Mouse (Mus musculus) forebrain, postnatal 0 days (tissue): ENCODE data around the gene Dennd4b. TPM values are rescaled to one million over a fixed set of nuclear protein-coding genes. Genes with fewer than 3 reads are reported as not detected.
"Not testable (repeated sequence)": the region's sequence is repeated elsewhere in the genome, so short reads cannot be mapped to it uniquely, and the experiment has no call there.

Experiments
- ATAC-seq: fragments of 200-750 bp; cut with Nextera tagmentation; 2 replicates; pipeline ENCODE4 v1.8.0; 2017; ENCODE audit warnings: mild to moderate bottlenecking, moderate library complexity
- DNase-seq: peaks from one replicate; pipeline ENCODE4 v3.0.0-alpha.2; 2015
- H3K27ac ChIP-seq: fragments of 300-500 bp; sonication (generic); 2 replicates; pipeline ENCODE4 v1.5.1; 2014; ENCODE audit warnings: low read depth, mild to moderate bottlenecking, antibody characterized with exemption, low read length, moderate library complexity, mixed read lengths
- H3K27me3 ChIP-seq: fragments of 300-500 bp; sonication (generic); 2 replicates; pipeline ENCODE4 v1.6.1; 2014; ENCODE audit warnings: mild to moderate bottlenecking, low read length, mixed read lengths; ENCODE audit not compliant: insufficient read depth
- H3K36me3 ChIP-seq: fragments of 300-500 bp; sonication (generic); 2 replicates; pipeline ENCODE4 v1.6.1; 2014; ENCODE audit warnings: mild to moderate bottlenecking, moderate library complexity; ENCODE audit not compliant: insufficient read depth
- H3K4me1 ChIP-seq: fragments of 300-500 bp; sonication (generic); 2 replicates; pipeline ENCODE4 v1.6.1; 2014; ENCODE audit warnings: antibody characterized with exemption; ENCODE audit not compliant: insufficient read depth
- H3K4me2 ChIP-seq: fragments of 300-500 bp; sonication (generic); 2 replicates; pipeline ENCODE4 v1.6.1; 2014; ENCODE audit warnings: low read depth, mild to moderate bottlenecking, moderate library complexity
- H3K4me3 ChIP-seq: fragments of 300-500 bp; sonication (generic); 2 replicates; pipeline ENCODE4 v1.5.1; 2014; ENCODE audit warnings: low read depth, low read length, mixed read lengths
- H3K9ac ChIP-seq: fragments of 300-500 bp; sonication (generic); 2 replicates; pipeline ENCODE4 v1.6.1; 2014; ENCODE audit warnings: mild to moderate bottlenecking
- H3K9me3 ChIP-seq: fragments of 300-500 bp; sonication (generic); 2 replicates; pipeline ENCODE4 v1.6.1; 2016; ENCODE audit warnings: low read length
- CTCF ChIP-seq: sonication (generic); IDR thresholded peaks from 2 replicates; pipeline ENCODE4 v1.5.1; 2016; ENCODE audit warnings: antibody characterized with exemption, control low read depth, low read depth
- WGBS: fragments of 180-500 bp; shearing (Covaris S2); extraction: QIAGEN DNeasy Blood & Tissue Kit; methylation state at CpG from one replicate; pipeline ENCODE4 v1.1.7; 2014; 5-methylcytosine and 5-hydroxymethylcytosine counted together
- polyA plus RNA-seq: library from polyadenylated mRNA; unstranded; fragments of >200 nt; fragmentation: Nextera tagmentation; extraction: Ambion mirVana; gene quantifications from 2 replicates; pipeline ENCODE4 v1.2.1, GENCODE M21; 2015
- total RNA-seq: library from RNA; depleted of rRNA; stranded (reverse); fragments of >200 nt; gene quantifications from 2 replicates; pipeline ENCODE4 v1.2.3, GENCODE M21; 2014

The Dennd4b gene
- total and polyA plus RNA-seq, 2 experiments from 2014 or later, result 5.1 to 29.8 TPM

DNA sequence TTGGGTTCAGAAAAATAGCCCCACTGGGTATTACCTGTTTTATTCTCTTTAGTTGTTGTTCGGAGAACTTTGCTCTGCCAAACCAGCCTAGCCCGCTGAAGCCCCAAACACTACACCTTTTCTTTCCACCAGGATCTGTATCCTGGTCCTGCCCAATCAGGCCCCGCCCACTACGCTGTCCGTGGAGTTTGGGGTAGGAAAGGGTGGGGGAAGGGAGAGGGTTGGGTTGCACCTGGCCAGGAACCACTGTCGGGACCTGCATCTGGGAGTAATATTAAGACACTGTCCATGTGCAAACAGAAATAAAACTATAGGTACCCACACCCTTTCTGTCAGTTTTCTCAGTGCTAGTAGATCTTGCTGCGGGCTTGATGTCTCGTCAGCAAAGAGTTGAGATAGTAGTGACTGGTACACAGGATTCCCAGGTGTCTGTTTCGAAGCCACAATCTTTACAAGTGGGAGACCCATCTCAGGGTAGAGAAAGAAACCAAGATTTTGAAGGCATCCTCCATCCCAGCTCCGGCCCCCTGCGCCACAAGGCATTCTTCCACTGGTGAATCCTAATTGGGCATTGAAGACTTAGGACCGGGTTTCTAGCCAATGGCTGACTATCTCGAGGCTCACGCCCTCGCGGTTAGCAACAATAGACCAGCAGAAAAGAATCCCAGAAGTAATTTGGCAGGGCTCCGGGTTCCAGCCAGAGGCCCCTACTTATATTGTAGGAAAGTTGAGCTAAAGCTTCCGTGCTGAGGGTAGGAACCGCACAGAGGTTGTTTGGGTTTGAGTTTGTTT, 21.8 kb upstream of the Dennd4b start, which contains the start of gene Creb3l4:
Gene Creb3l4 (minus strand): TSS at position 529 of the 792 bp plus-strand sequence.
- H3K27ac ChIP-seq, result no peak within 1 kb of the TSS

DNA sequence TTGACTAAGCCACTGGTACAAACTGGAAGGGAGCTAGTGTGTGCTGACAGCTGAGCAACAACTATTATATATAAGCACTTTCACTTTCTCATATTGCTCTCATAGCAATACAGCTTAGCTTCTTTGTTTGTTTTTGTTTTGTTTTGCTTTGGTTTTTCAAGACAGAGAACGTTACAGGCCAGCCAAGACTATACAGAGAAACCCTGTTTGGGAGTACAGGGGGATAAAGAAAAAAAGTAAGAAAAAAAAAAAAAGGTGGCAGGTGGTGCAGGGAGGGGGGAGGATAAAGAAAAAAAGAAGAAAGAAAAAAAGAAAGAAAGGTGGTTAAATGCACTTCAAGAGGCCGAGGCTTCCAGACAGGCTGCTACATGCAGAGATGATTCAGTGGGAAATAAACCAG, 19.6 kb upstream of the Dennd4b start:
- no peak for DNase-seq
- no peak for TF ChIP-seq CTCF
- H3K9me3 ChIP-seq, result no peaks in the 10 kb centered on the region
- no peak for ATAC-seq
- H3K4me3 ChIP-seq, result no peak overlapping the region
- WGBS, result 52% methylated on average over 2 of the region's 2 CpGs
- no peak overlapping the region for H3K27ac ChIP-seq
- no peaks in the 10 kb centered on the region for H3K36me3 ChIP-seq
- no peak overlapping the region for H3K4me2 ChIP-seq
- H3K9ac ChIP-seq, result no peak overlapping the region
- peaks cover 9% of the 10 kb centered on the region; the same call in 1 of the 2 replicates for H3K4me1 ChIP-seq
- no peaks in the 10 kb centered on the region for H3K27me3 ChIP-seq

More for the DNA sequence above, 21.8 kb upstream of the Dennd4b start, which contains the start of gene Creb3l4:
- Histone ChIP-seq H3K9ac (no peak within 1 kb of the TSS), H3K4me1 (peaks cover 3% of the 10 kb centered on the region; the same call in 1 of the 2 replicates), H3K27me3 (no peaks in the 10 kb centered on the region), H3K4me3 (peak within 1 kb of the TSS; percentile 28), H3K9me3 (no peaks in the 10 kb centered on the region), H3K36me3 (no peaks in the 10 kb centered on the region), H3K4me2 (peak within 1 kb of the TSS; percentile 42)
- WGBS, result 2% methylated on average over 19 of the region's 19 CpGs
- ATAC-seq (peak; percentile 41; the same call in 1 of the 2 replicates), DNase-seq (peak; percentile 72)
- no peak for TF ChIP-seq CTCF

DNA sequence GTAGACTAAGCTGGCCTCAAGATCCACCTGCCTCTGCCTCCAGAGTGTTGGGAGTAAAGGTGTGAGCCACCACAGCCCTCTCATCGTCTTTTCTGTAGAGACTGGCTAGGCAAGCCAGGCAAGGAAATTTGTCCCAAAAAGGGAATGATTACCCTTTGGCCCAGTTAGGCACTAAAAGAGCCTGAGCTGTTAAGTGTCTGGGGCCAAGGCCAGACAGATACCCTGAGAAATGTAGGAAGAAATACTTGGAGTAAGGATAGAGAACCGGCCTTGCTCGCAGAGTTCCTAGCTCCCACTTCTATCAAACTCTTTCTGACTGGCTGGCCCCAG, 17.4 kb upstream of the Dennd4b start:
- no peaks in the 10 kb centered on the region for H3K27me3 ChIP-seq
- peak overlapping the region; percentile 66 for H3K4me3 ChIP-seq
- H3K9me3 ChIP-seq, result no peaks in the 10 kb centered on the region
- WGBS, result 0% methylated on average over 3 of the region's 3 CpGs
- no peak for ATAC-seq
- H3K36me3 ChIP-seq, result 0 out of 2 replicates have a peak, but pooled peaks cover 3% of the 10 kb centered on the region
- DNase-seq, result no peak
- H3K4me2 ChIP-seq, result peak overlapping the region; percentile 57
- peak overlapping the region; percentile 72 for H3K9ac ChIP-seq
- H3K4me1 ChIP-seq, result peaks cover 9% of the 10 kb centered on the region; the same call in 1 of the 2 replicates
- peak overlapping the region; percentile 64 for H3K27ac ChIP-seq
- 0 out of 2 replicates have a peak, but pooled peaks have one; percentile 5 for TF ChIP-seq CTCF

DNA sequence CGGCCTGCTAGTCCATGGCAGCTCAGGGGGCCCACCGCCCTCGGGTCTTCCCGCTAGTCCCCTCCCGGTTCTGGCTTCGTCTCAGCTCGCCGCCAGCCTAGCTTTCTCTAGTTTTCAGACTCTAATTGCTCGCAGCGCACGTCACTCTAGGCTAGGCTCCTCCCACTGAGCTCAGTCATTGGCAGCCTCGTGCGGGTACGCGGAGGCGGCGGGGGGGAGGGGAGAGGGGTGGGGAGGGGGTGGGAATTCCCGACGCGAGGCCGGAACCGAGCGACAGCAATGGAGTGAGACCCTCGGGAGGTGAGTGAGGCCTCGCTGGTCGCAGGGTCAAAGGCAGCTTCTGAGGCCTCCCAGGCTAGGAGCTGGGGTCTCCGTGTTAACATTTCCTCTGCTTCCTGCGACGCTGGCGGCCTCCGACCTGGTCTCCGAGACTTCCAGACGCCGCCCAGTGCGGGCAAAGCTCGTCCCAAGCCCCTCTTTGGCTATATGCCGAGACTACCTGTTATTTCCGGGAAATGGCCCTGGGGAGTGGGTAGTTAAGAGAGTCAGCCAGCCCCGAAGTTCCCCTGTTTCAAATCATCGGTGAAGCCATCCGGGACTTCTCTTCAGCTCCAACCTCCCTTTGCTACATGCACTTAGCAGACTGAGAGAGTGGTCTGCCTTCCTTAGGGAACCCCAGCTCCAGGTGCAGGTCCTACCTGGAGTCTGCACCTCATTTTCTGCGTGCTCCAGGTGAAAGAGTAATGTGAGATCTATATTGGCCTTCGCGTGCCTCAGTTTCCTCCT, 16.8 kb upstream of the Dennd4b start, which contains the start of gene Slc39a1:
Gene Slc39a1 (plus strand): TSS at position 213 of the 786 bp plus-strand sequence.
- TF ChIP-seq CTCF, result no peak; the same call in 1 of the 2 replicates
- ATAC-seq (peak; percentile 98), DNase-seq (peak; percentile 97)
- Histone ChIP-seq H3K9me3 (no peaks in the 10 kb centered on the region), H3K4me3 (peak within 1 kb of the TSS; percentile 66), H3K27me3 (no peaks in the 10 kb centered on the region), H3K4me2 (peak within 1 kb of the TSS; percentile 57), H3K36me3 (0 out of 2 replicates have a peak, but pooled peaks cover 3% of the 10 kb centered on the region), H3K4me1 (peaks cover 9% of the 10 kb centered on the region; the same call in 1 of the 2 replicates), H3K27ac (peak within 1 kb of the TSS; percentile 74), H3K9ac (peak within 1 kb of the TSS; percentile 72)
- WGBS, result 1% methylated on average over 44 of the region's 44 CpGs

DNA sequence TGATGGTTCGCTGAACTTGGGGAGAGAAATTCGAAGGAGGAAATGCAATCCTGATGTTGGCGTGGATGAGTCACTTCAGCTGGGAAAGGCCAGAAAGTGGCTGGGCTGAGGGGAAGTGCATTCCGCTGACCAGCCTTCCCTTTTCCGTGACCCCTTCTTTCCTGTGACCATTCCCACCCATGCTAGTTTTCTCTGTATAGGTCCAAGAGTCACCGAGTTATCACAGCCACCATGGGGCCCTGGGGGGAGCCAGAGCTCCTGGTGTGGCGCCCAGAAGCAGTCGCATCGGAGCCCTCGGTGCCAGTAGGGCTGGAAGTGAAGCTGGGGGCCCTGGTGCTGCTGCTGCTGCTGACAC, 16.3 kb upstream of the Dennd4b start:
- 3% methylated on average over 10 of the region's 10 CpGs for WGBS
- ATAC-seq (no peak), DNase-seq (no peak)
- H3K4me2 ChIP-seq, result peak overlapping the region; percentile 57
- no peaks in the 10 kb centered on the region for H3K27me3 ChIP-seq
- H3K27ac ChIP-seq, result 0 out of 2 replicates have a peak overlapping the region, but pooled peaks have one; percentile 74
- peaks cover 6% of the 10 kb centered on the region; the same call in 1 of the 2 replicates for H3K4me1 ChIP-seq
- H3K9me3 ChIP-seq, result no peaks in the 10 kb centered on the region
- H3K4me3 ChIP-seq, result peak overlapping the region; percentile 66
- peak overlapping the region; percentile 72 for H3K9ac ChIP-seq
- TF ChIP-seq CTCF, result no peak
- 0 out of 2 replicates have a peak, but pooled peaks cover 3% of the 10 kb centered on the region for H3K36me3 ChIP-seq

DNA sequence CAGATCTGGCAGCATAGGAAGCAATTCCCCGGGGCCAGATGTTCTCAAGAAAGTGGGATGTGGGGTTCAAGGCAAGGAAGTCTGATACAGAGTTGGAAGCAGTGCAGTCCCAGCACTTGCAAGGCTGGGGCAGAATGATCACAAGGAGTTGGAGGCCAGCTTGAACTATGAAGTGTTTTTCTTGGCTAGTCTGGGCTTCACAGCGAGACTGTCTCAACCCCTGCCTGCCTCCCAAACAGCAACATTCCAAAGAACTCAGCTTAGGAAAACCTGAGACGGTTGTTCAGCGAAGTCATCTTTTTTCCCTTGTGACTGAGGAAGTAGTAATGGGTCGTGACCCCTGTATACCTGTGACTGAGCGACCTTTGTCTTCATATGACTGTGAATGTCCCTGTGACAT, 14.2 kb upstream of the Dennd4b start:
- no peak for DNase-seq
- TF ChIP-seq CTCF, result no peak
- 91% methylated on average over 6 of the region's 6 CpGs for whole genome bisulfite sequencing

DNA sequence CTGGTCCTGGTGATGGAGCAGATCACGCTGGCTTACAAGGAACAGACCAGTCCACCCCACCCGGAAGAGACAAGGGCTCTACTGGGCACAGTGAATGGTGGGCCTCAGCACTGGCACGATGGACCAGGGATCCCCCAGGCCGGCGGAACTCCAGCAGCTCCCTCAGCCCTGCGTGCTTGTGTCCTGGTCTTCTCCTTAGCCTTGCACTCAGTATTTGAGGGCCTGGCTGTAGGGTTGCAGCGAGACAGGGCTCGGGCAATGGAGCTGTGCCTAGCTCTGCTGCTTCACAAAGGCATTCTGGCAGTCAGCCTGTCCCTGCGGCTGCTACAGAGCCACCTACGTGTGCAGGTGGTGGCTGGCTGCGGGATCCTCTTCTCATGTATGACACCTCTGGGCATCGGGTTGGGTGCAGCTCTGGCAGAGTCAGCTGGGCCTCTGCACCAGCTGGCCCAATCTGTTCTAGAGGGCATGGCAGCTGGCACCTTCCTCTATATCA, 13.2 kb upstream of the Dennd4b start:
- H3K4me2 ChIP-seq, ATAC-seq, DNase-seq, H3K4me3 ChIP-seq, H3K36me3 ChIP-seq, H3K27ac ChIP-seq, H3K9ac ChIP-seq, H3K9me3 ChIP-seq, H3K27me3 ChIP-seq: not testable (repeated sequence)
- H3K4me1 ChIP-seq, result peaks cover 14% of the 10 kb centered on the region
- WGBS, result 99% methylated on average over 10 of the region's 12 CpGs

More for the DNA sequence above, 14.2 kb upstream of the Dennd4b start:
- Histone ChIP-seq H3K4me1 (peaks cover 14% of the 10 kb centered on the region), H3K36me3 (0 out of 2 replicates have a peak, but pooled peaks cover 3% of the 10 kb centered on the region), H3K27me3 (no peaks in the 10 kb centered on the region), H3K9me3 (no peaks in the 10 kb centered on the region), H3K4me3 (no peak overlapping the region), H3K27ac (no peak overlapping the region), H3K9ac (no peak overlapping the region), H3K4me2 (no peak overlapping the region)
- no peak for ATAC-seq

DNA sequence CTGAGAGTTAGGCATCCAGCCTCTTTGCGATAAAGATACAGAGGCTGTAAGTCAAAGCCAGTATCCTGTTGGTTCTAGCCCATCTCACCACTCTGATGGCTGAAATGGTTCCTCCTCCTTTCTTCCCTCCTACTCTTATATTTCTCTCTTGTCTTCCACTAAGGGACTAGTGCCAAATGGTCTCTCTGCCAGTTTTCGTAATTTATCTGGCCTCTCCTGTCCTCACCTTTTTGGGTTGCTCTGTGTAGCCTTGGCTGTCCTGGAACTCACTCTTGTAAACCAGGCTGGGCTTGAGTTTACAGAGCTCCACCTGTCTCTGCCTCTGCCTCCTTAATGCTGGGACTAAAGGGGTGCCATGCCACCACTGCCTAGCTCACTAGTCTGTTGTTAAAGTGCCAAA, 12.3 kb upstream of the Dennd4b start:
- not testable (repeated sequence) for H3K4me3 ChIP-seq, H3K27ac ChIP-seq, H3K9me3 ChIP-seq, DNase-seq, H3K4me2 ChIP-seq, ATAC-seq, H3K9ac ChIP-seq, H3K27me3 ChIP-seq
- H3K4me1 ChIP-seq, result peaks cover 14% of the 10 kb centered on the region
- H3K36me3 ChIP-seq, result peaks cover 10% of the 10 kb centered on the region
- WGBS, result 89% methylated on average over 2 of the region's 2 CpGs

DNA sequence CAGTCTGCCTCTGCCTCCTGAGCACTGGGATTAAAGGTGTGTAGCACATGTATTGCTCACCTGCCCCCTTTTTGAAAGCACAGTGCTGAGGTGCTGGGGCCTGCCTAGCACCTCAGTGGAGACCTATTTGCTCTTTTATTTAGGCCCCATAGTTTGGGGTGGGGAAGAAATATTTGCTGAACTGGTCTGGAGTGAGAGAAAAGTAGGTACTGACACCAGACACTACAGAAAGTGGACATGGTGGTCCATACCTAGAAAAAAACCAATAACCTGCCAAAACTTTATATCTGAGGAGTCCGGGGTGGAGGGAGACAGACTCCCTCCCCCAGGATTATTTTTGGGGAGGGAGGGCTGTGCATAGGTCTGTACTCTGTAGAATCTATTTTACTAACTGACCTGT, 11.8 kb upstream of the Dennd4b start:
- H3K4me1 ChIP-seq, result peaks cover 14% of the 10 kb centered on the region; the same call in 1 of the 2 replicates
- H3K36me3 ChIP-seq, result peaks cover 12% of the 10 kb centered on the region
- not testable (repeated sequence) for H3K9ac ChIP-seq, H3K4me2 ChIP-seq, H3K27me3 ChIP-seq, DNase-seq, H3K9me3 ChIP-seq, H3K4me3 ChIP-seq, ATAC-seq, H3K27ac ChIP-seq
- 82% methylated on average over 1 of the region's 1 CpGs for WGBS
